Mouse (Mus musculus): ENCODE results near the gene Mab21l3. TPM values are rescaled to one million over a fixed set of nuclear protein-coding genes. Genes with fewer than 3 reads are reported as not detected.

Gene Mab21l3
- polyA plus RNA-seq, 1 experiment from 2014 or later = 6.1 TPM

GRCm38 (mm10) chr3:101878136-101878535, 29.4 kb upstream of the Mab21l3 start:
- Histone ChIP-seq H3K27me3 (replicated peaks; ENCODE audit: control insufficient read depth, insufficient read depth, low read length) (no peaks in the 10 kb centered on the region), H3K4me2 (ENCODE audit: low read depth, low read length) (no peak overlapping the region), H3K36me3 (ENCODE audit: control insufficient read depth, insufficient read depth, low read length) (no peaks in the 10 kb centered on the region), H3K27ac (ENCODE audit: low read length) (no peak overlapping the region), H3K4me1 (ENCODE audit: control insufficient read depth, insufficient read depth, low read length) (no peaks in the 10 kb centered on the region), H3K9ac (ENCODE audit: low read depth, low read length) (no peak overlapping the region), H3K4me3 (ENCODE audit: low read length) (no peak overlapping the region), H3K9me3 (ENCODE audit: control insufficient read depth, low read length) (no peaks in the 10 kb centered on the region)
- no peak for ATAC-seq
- WGBS = 69% methylated on average over 5 of the region's 5 CpGs

- H3K27me3 ChIP-seq (replicated peaks; ENCODE audit: control insufficient read depth, insufficient read depth, low read length) = no peaks in the 10 kb centered on the region
- no peak overlapping the region for H3K4me2 ChIP-seq (ENCODE audit: low read depth, low read length)
- 74% methylated on average over 7 of the region's 7 CpGs for WGBS
- H3K4me3 ChIP-seq (ENCODE audit: low read length) = no peak overlapping the region
- H3K9ac ChIP-seq (ENCODE audit: low read depth, low read length) = no peak overlapping the region
- H3K4me1 ChIP-seq (ENCODE audit: control insufficient read depth, insufficient read depth, low read length) = no peaks in the 10 kb centered on the region
- H3K27ac ChIP-seq (ENCODE audit: low read length) = no peak overlapping the region
- ATAC-seq = no peak
- no peaks in the 10 kb centered on the region for H3K9me3 ChIP-seq (ENCODE audit: control insufficient read depth, low read length)
- H3K36me3 ChIP-seq (ENCODE audit: control insufficient read depth, insufficient read depth, low read length) = no peaks in the 10 kb centered on the region
Observed at GRCm38 (mm10) chr3:101876459-101877285, 27.9 kb upstream of the Mab21l3 start.

DNA sequence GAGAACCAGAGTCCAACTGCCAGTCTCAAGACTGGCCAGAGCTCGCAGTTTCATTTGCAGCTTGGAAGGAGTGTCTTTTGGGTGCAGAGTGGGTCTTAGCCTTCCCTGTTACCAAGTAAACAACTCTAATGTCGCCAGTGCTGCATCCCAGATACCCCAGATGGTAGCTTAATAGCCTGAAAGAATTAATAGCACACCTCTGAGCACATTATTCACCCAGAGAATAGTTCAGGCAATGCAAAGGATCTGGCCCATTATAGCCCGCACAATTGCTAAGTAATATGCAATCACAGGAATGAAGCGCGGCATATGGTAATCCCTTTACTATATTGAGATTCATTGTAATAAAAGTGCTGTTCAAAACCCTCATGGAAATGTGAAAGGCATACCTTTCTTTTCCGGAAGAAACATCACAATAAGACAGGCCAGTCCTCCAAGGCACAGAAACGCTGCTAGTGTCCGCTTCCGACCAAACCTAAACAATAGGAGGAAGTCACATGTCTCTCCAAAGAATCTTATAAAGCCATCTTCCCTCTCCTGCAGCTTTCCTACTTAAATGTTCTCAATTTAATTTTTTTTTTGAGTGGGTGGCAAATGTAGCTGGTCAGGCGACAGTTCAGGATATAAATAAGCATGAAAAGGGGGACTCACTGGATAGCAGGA, 26.6 kb upstream of the Mab21l3 start:
- no peak for ATAC-seq
- no peaks in the 10 kb centered on the region for H3K36me3 ChIP-seq (ENCODE audit: control insufficient read depth, insufficient read depth, low read length)
- H3K9me3 ChIP-seq (ENCODE audit: control insufficient read depth, low read length) = no peaks in the 10 kb centered on the region
- no peak overlapping the region for H3K4me3 ChIP-seq (ENCODE audit: low read length)
- H3K4me1 ChIP-seq (ENCODE audit: control insufficient read depth, insufficient read depth, low read length) = no peaks in the 10 kb centered on the region
- H3K4me2 ChIP-seq (ENCODE audit: low read depth, low read length) = no peak overlapping the region
- 66% methylated on average over 10 of the region's 10 CpGs for WGBS
- H3K9ac ChIP-seq (ENCODE audit: low read depth, low read length) = no peak overlapping the region
- no peak overlapping the region for H3K27ac ChIP-seq (ENCODE audit: low read length)
- no peaks in the 10 kb centered on the region for H3K27me3 ChIP-seq (replicated peaks; ENCODE audit: control insufficient read depth, insufficient read depth, low read length)

DNA sequence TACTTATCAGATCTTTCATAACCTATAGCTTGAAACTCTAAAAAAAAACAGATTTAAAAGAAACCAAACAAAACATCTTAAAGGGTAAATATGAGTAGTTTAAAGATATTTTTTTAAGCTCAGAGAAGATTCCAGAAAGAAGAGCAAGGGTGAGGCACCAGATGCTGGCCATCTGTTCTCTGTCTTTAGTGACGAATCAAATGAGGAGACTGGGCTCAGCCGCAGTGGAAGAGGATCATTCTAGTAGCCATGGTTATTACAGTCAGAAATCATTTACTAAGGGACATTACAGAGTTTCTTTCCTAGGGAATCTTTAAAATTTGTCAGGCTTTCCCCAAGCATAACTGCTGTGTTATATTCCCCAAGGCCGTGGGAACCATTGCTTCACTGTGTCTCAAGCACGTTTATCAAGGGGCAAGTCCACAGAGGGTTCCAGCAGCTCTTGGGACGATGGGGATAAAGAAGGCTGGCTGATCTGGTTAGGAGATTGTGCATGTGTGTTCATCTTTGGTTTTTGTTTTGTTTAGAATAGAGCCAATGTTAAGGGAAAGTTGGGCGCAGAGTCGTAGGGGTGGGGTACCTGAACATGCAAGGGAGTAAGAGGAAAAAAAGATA, 24.4 kb upstream of the Mab21l3 start:
- ATAC-seq = no peak
- no peak overlapping the region for H3K4me3 ChIP-seq (ENCODE audit: low read length)
- no peaks in the 10 kb centered on the region for H3K36me3 ChIP-seq (ENCODE audit: control insufficient read depth, insufficient read depth, low read length)
- H3K27me3 ChIP-seq (replicated peaks; ENCODE audit: control insufficient read depth, insufficient read depth, low read length) = no peaks in the 10 kb centered on the region
- H3K27ac ChIP-seq (ENCODE audit: low read length) = no peak overlapping the region
- no peak overlapping the region for H3K4me2 ChIP-seq (ENCODE audit: low read depth, low read length)
- 67% methylated on average over 7 of the region's 7 CpGs for WGBS
- no peak overlapping the region for H3K9ac ChIP-seq (ENCODE audit: low read depth, low read length)
- no peaks in the 10 kb centered on the region for H3K9me3 ChIP-seq (ENCODE audit: control insufficient read depth, low read length)
- no peaks in the 10 kb centered on the region for H3K4me1 ChIP-seq (ENCODE audit: control insufficient read depth, insufficient read depth, low read length)

DNA sequence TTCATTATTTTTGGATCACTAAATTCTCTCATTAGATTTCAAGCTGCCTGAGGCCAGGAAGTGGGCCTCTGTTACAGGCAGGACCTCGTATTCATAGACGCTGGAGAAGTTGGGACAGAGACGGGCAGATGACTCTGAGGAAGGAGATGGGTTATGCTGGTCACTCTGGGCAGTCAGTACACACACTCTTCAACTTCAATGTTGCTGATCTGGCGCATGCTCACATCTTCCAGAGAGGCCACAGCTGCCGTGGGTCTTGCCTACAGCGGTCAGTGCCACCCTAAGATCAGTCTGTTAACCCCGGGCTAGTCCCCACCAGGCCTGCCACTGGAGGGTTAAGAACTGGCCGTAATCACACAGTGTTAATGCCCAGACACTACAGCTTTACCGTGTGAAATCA, 23.2 kb upstream of the Mab21l3 start:
- no peak overlapping the region for H3K4me3 ChIP-seq (ENCODE audit: low read length)
- no peaks in the 10 kb centered on the region for H3K9me3 ChIP-seq (ENCODE audit: control insufficient read depth, low read length)
- no peaks in the 10 kb centered on the region for H3K27me3 ChIP-seq (replicated peaks; ENCODE audit: control insufficient read depth, insufficient read depth, low read length)
- no peaks in the 10 kb centered on the region for H3K36me3 ChIP-seq (ENCODE audit: control insufficient read depth, insufficient read depth, low read length)
- no peak overlapping the region for H3K27ac ChIP-seq (ENCODE audit: low read length)
- WGBS = 84% methylated on average over 9 of the region's 9 CpGs
- H3K9ac ChIP-seq (ENCODE audit: low read depth, low read length) = no peak overlapping the region
- no peak overlapping the region for H3K4me2 ChIP-seq (ENCODE audit: low read depth, low read length)
- H3K4me1 ChIP-seq (ENCODE audit: control insufficient read depth, insufficient read depth, low read length) = no peaks in the 10 kb centered on the region
- ATAC-seq = no peak

DNA sequence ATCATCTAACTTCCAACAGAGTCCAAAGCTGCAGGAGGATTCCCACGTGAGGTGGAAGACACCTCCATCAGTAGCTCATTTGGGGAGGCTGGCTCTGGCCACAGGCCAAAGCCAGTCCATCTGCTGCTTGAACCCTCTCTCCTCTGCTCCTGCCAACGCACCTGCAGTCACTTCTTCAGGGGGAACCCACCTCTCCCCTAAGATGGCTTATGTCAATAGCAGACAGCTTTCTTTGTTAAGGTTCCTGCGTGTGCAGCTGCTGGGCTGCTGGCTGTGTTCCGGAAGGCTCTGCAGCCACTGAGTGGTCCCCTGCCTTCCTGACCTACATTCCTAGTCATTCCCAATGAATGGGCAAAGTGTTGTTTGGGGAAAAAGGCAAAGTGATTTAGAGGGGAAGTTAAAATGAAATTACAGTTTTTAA, 18.3 kb upstream of the Mab21l3 start:
- H3K27ac ChIP-seq (ENCODE audit: low read length) = no peak overlapping the region
- H3K9ac ChIP-seq (ENCODE audit: low read depth, low read length) = no peak overlapping the region
- WGBS = 62% methylated on average over 4 of the region's 4 CpGs
- H3K4me1 ChIP-seq (ENCODE audit: control insufficient read depth, insufficient read depth, low read length) = no peaks in the 10 kb centered on the region
- no peaks in the 10 kb centered on the region for H3K36me3 ChIP-seq (ENCODE audit: control insufficient read depth, insufficient read depth, low read length)
- H3K27me3 ChIP-seq (replicated peaks; ENCODE audit: control insufficient read depth, insufficient read depth, low read length) = no peaks in the 10 kb centered on the region
- H3K4me3 ChIP-seq (ENCODE audit: low read length) = no peak overlapping the region
- no peak overlapping the region for H3K4me2 ChIP-seq (ENCODE audit: low read depth, low read length)
- no peaks in the 10 kb centered on the region for H3K9me3 ChIP-seq (ENCODE audit: control insufficient read depth, low read length)
- ATAC-seq = no peak

DNA sequence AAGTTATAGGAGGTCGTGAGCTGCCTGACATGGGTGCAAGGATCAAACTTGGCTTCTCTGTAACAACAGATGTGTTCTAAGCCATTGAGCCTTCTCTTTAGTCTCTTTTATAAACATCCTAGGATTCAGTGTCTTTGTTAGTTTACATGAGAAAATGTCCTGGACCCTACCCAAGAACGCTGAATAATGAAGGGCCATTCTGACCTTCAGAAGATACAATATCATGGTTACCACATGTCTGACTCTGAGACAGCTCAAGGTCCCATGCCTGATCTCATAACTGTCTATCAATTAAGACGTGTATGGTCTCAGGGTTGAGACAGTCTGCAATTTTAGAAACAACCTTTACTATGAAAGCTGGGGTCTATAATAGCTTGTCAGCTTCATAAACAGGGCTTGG, 13.1 kb upstream of the Mab21l3 start:
- WGBS = 54% methylated on average over 3 of the region's 3 CpGs
- Histone ChIP-seq H3K27ac (ENCODE audit: low read length) (no peak overlapping the region), H3K9me3 (ENCODE audit: control insufficient read depth, low read length) (no peaks in the 10 kb centered on the region), H3K9ac (ENCODE audit: low read depth, low read length) (no peak overlapping the region), H3K4me3 (ENCODE audit: low read length) (no peak overlapping the region), H3K36me3 (ENCODE audit: control insufficient read depth, insufficient read depth, low read length) (no peaks in the 10 kb centered on the region), H3K27me3 (replicated peaks; ENCODE audit: control insufficient read depth, insufficient read depth, low read length) (no peaks in the 10 kb centered on the region), H3K4me2 (ENCODE audit: low read depth, low read length) (no peak overlapping the region), H3K4me1 (ENCODE audit: control insufficient read depth, insufficient read depth, low read length) (no peaks in the 10 kb centered on the region)
- no peak for ATAC-seq

DNA sequence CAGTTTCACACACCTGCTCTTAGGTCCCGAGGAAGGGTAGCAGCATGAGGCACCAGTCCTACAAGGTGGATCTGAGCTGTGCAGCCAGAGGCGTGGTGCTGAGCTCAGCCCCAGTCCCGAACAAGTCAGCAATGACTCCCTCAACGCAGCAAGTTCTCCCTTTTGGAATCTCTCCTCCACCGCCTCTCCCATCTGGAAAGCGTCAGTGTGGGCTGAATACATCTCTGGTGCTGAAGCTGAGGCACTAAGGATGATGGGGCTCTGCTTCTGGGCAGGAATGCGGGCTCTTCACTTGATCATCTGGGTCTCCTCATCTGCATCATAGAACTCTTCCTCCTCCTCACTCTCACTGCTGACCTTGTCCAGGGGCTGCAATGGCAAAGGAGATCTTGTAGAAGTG, 11.4 kb upstream of the Mab21l3 start:
- Histone ChIP-seq H3K4me3 (ENCODE audit: low read length) (no peak overlapping the region), H3K36me3 (ENCODE audit: control insufficient read depth, insufficient read depth, low read length) (no peaks in the 10 kb centered on the region), H3K9ac (ENCODE audit: low read depth, low read length) (no peak overlapping the region), H3K27me3 (replicated peaks; ENCODE audit: control insufficient read depth, insufficient read depth, low read length) (no peaks in the 10 kb centered on the region), H3K9me3 (ENCODE audit: control insufficient read depth, low read length) (no peaks in the 10 kb centered on the region), H3K4me1 (ENCODE audit: control insufficient read depth, insufficient read depth, low read length) (no peaks in the 10 kb centered on the region), H3K4me2 (ENCODE audit: low read depth, low read length) (no peak overlapping the region), H3K27ac (ENCODE audit: low read length) (no peak overlapping the region)
- ATAC-seq = no peak
- 79% methylated on average over 7 of the region's 7 CpGs for WGBS

DNA sequence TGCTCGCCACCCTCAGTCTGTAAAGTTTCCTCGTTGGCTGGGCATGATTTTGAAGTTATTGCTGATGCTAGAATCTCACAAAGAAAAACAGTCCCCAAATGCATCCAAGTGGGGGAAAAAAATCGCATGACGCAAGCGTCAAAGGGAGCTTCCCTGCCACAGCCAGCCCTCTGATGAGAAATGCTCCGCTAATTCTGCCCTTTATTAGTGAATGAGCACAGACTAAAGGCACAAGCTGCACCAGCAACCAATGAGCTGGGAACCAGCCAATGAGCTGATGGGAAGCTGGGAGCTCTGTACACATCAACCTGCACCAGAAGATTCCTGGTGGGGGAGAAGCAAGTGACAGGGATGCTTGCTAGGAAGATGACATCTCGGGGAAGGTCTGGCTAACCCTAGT, 11.0 kb upstream of the Mab21l3 start:
- no peaks in the 10 kb centered on the region for H3K36me3 ChIP-seq (ENCODE audit: control insufficient read depth, insufficient read depth, low read length)
- no peak overlapping the region for H3K27ac ChIP-seq (ENCODE audit: low read length)
- H3K27me3 ChIP-seq (replicated peaks; ENCODE audit: control insufficient read depth, insufficient read depth, low read length) = no peaks in the 10 kb centered on the region
- no peak overlapping the region for H3K9ac ChIP-seq (ENCODE audit: low read depth, low read length)
- no peaks in the 10 kb centered on the region for H3K4me1 ChIP-seq (ENCODE audit: control insufficient read depth, insufficient read depth, low read length)
- ATAC-seq = no peak
- H3K4me3 ChIP-seq (ENCODE audit: low read length) = no peak overlapping the region
- 75% methylated on average over 7 of the region's 7 CpGs for WGBS
- H3K4me2 ChIP-seq (ENCODE audit: low read depth, low read length) = no peak overlapping the region
- H3K9me3 ChIP-seq (ENCODE audit: control insufficient read depth, low read length) = no peaks in the 10 kb centered on the region

Measured in intestine, embryonic 16.5 days (tissue).